ENCODE assay signal across 15 mouse cellular contexts in genomic region chr2:25104122-25104521, GRCm38 (mm10). TPM values are rescaled to one million over a fixed set of nuclear protein-coding genes. Genes with fewer than 3 reads are reported as not detected.
"Had no signal": no experiment of that assay in that cellular context is flagged by ENCODE, and none has a peak within 500 bp of the region (broad histone marks: within the 10 kb centered on the region; RNA-seq: fewer than 3 reads in every experiment).

No protein-coding gene starts in this region.

- H3K36me3 ChIP-seq: midbrain, embryonic 10.5 days; midbrain, embryonic 12.5 days; midbrain, embryonic 15.5 days; neural tube, embryonic 12.5 days; stomach, embryonic 15.5 days had no signal

- H3K9me3 ChIP-seq: midbrain, embryonic 10.5 days; midbrain, embryonic 12.5 days; midbrain, embryonic 15.5 days; neural tube, embryonic 12.5 days; stomach, embryonic 15.5 days had no signal

- H3K9ac ChIP-seq: lung, embryonic 14.5 days; midbrain, embryonic 12.5 days; midbrain, embryonic 15.5 days; neural tube, embryonic 12.5 days; stomach, embryonic 15.5 days had no signal

- H3K27me3 ChIP-seq: midbrain, embryonic 15.5 days; neural tube, embryonic 12.5 days; stomach, embryonic 15.5 days had no signal

- H3K4me3 ChIP-seq: midbrain, embryonic 10.5 days; midbrain, embryonic 12.5 days; midbrain, embryonic 15.5 days; neural tube, embryonic 12.5 days; stomach, embryonic 15.5 days had no signal

- H3K4me2 ChIP-seq: lung, embryonic 14.5 days; midbrain, embryonic 12.5 days; midbrain, embryonic 15.5 days; neural tube, embryonic 12.5 days; stomach, embryonic 15.5 days had no signal

- DNase-seq: lung, adult 18-20 months; lung, embryonic 14.5 days; lung, postnatal 4 days; right cerebral cortex, postnatal 14 days; thymus, adult 2 months; thymus, postnatal 25 days; thymus, postnatal 4 days had no signal

- H3K27ac ChIP-seq: midbrain, embryonic 10.5 days; midbrain, embryonic 12.5 days; midbrain, embryonic 15.5 days; neural tube, embryonic 12.5 days; stomach, embryonic 15.5 days; stomach, postnatal 0 days had no signal

- H3K4me1 ChIP-seq: stomach, embryonic 15.5 days had no signal

- ATAC-seq: midbrain, embryonic 15.5 days had no signal

RNA-seq across cellular contexts. Expression of gene Noxa1, which starts 9.2 kb away (rescaled TPM):
- polyA plus RNA-seq: midbrain, embryonic 10.5 days; midbrain, embryonic 12.5 days; midbrain, embryonic 15.5 days; midbrain, postnatal 0 days; neural tube, embryonic 12.5 days; neural tube, embryonic 14.5 days had no signal

RNA-seq across cellular contexts. Expression of gene Entpd8, which starts 24.0 kb away (rescaled TPM):
- polyA plus RNA-seq: lung, embryonic 14.5 days; midbrain, embryonic 10.5 days; midbrain, embryonic 12.5 days; midbrain, embryonic 15.5 days; midbrain, postnatal 0 days; neural tube, embryonic 12.5 days had no signal
